Mouse (Mus musculus): ENCODE measurements around the gene Slc22a20. TPM values are rescaled to one million over a fixed set of nuclear protein-coding genes. Genes with fewer than 3 reads are reported as not detected.

Slc22a20 gene
- not detected for polyA plus RNA-seq (2014; fragmentation: Illumina TruSeq; extraction: RNeasy Lipid Tissue Mini Kit (QIAGEN cat#74804); ENCODE audit: low read depth, low replicate concordance)

GRCm38 (mm10) chr19:5986043-5986442, at the start of gene Slc22a20:
TSS of gene Slc22a20 (minus strand) at chr19:5986143.

DNA sequence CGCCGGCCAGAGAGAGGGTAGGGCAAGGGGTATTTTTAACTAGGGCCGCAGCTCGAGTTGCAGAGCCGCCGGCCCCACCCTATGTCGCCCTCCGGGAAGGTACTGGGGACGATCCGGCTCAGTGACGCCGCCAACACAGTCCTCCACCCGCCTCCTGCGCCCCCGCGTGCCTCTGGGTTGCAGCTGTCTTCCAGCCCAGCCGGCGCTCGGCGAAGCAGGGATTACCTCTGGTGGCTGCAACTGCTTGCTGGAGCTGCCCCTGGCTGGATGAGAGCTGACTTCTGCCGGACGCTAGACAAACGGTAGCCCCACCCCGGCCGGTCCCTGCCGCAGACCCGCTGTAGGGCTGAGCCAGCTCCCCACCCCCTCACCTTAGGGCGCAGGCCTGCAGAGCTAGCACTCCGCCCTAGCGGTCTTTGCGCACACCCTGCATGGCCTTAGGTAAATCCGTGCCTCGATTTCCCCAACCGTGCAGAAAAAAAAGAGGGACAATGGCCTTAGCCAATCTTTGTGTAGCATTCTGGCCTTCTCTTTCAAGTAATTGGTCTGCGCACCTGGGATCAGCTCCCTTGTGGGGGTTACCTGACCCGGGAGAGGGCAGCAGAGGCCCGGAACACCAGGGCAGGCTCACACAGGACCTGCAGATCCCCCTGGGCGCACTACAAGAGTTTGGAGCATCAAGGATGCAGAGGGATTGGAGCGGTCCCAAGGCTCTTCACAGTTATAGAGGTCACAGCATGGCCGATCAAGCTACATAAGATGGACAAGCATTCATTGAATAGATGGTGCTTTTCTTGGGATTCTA, 29.8 kb upstream of the Slc22a20 start, which contains the start of gene Capn1:
Gene Capn1, minus strand, starts transcription at position 387 of the 805 bp plus-strand sequence.

DNA sequence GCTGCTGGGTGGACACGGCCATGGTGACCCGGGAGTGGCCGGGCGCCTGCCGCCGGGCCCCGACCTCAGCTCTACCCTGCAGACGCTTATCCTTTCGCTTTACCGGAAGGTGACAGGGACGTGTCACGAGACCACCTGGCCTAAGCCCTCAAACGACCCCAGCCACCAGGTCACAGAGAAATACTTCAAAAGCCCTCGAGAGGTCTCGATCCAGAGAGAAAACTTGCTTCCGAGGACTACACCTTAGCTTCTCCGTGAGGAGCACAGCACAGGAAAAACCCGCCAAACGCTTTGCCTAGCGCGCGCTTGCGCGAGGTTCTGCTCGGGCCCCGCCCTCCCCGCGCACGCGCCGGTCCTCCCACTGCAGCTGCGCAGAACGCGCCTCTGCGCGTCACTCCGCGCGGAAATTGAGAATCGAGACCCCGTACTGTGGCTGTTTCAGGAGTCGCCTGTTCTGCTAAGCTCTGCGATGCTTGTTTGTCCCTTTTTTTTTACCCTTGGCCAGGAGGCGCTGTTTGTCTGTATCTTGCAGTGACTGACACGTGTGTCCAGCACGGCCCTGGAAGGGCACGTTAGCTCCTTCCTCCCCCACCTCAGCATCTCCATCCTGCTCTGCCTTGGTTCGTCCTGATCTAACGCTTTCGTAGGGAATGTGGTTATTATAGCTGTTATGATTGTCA, 21.9 kb downstream of the Slc22a20 start, which contains the start of gene Pola2:
Gene Pola2, minus strand, starts transcription at position 320 of the 680 bp plus-strand sequence.

DNA sequence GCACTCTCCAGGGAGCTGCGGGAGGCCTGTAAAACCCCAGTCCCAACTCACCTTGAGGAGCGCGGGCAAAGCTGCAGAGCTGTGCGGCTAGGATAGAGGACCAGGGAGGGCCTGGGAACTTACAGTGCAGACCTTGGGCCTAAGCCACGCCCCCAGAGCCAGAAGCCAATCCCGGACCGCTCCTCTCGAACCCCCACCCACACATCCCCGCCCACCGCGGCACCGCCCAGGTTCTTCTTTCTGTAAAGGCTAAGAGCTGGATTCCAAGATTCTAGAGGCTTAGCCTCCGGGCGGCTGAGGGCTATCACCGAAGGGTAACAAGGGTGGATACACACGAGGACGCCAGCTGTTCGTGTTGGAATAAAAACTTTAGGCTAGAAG, 61.2 kb downstream of the Slc22a20 start, which contains the start of gene Cdc42ep2:
Gene Cdc42ep2, minus strand, starts transcription at position 104 of the 381 bp plus-strand sequence.

Other genes starting within 250 kb of the Slc22a20 start
- gene Ltbp3, start 245.2 kb downstream of the Slc22a20 start, polyA plus RNA-seq (2014; fragmentation: Illumina TruSeq; extraction: RNeasy Lipid Tissue Mini Kit (QIAGEN cat#74804); ENCODE audit: low read depth, low replicate concordance): 2.1 TPM
- gene Scyl1, start 214.7 kb downstream of the Slc22a20 start, polyA plus RNA-seq (2014; fragmentation: Illumina TruSeq; extraction: RNeasy Lipid Tissue Mini Kit (QIAGEN cat#74804); ENCODE audit: low read depth, low replicate concordance): 0.53 TPM
- 2.8 TPM for gene Frmd8, start 110.9 kb downstream of the Slc22a20 start, polyA plus RNA-seq (2014; fragmentation: Illumina TruSeq; extraction: RNeasy Lipid Tissue Mini Kit (QIAGEN cat#74804); ENCODE audit: low read depth, low replicate concordance)
- gene Slc25a45, start 108.3 kb downstream of the Slc22a20 start, polyA plus RNA-seq (2014; fragmentation: Illumina TruSeq; extraction: RNeasy Lipid Tissue Mini Kit (QIAGEN cat#74804); ENCODE audit: low read depth, low replicate concordance): 4.5 TPM
- gene Tigd3, start 92.0 kb downstream of the Slc22a20 start, polyA plus RNA-seq (2014; fragmentation: Illumina TruSeq; extraction: RNeasy Lipid Tissue Mini Kit (QIAGEN cat#74804); ENCODE audit: low read depth, low replicate concordance): 0.20 TPM
- gene Dpf2, start 73.1 kb downstream of the Slc22a20 start, polyA plus RNA-seq (2014; fragmentation: Illumina TruSeq; extraction: RNeasy Lipid Tissue Mini Kit (QIAGEN cat#74804); ENCODE audit: low read depth, low replicate concordance): 5.4 TPM
- gene Cdc42ep2, start 61.3 kb downstream of the Slc22a20 start, polyA plus RNA-seq (2014; fragmentation: Illumina TruSeq; extraction: RNeasy Lipid Tissue Mini Kit (QIAGEN cat#74804); ENCODE audit: low read depth, low replicate concordance): 1.9 TPM
- gene Pola2, start 21.9 kb downstream of the Slc22a20 start, polyA plus RNA-seq (2014; fragmentation: Illumina TruSeq; extraction: RNeasy Lipid Tissue Mini Kit (QIAGEN cat#74804); ENCODE audit: low read depth, low replicate concordance): 2.4 TPM
- 1.3 TPM for gene Capn1, start 29.8 kb upstream of the Slc22a20 start, polyA plus RNA-seq (2014; fragmentation: Illumina TruSeq; extraction: RNeasy Lipid Tissue Mini Kit (QIAGEN cat#74804); ENCODE audit: low read depth, low replicate concordance)
- 0.77 TPM for gene Syvn1, start 60.4 kb upstream of the Slc22a20 start, polyA plus RNA-seq (2014; fragmentation: Illumina TruSeq; extraction: RNeasy Lipid Tissue Mini Kit (QIAGEN cat#74804); ENCODE audit: low read depth, low replicate concordance)
- 41.8 TPM for gene Mrpl49, start 71.6 kb upstream of the Slc22a20 start, polyA plus RNA-seq (2014; fragmentation: Illumina TruSeq; extraction: RNeasy Lipid Tissue Mini Kit (QIAGEN cat#74804); ENCODE audit: low read depth, low replicate concordance)
- 5.1 TPM for gene Fau, start 71.7 kb upstream of the Slc22a20 start, polyA plus RNA-seq (2014; fragmentation: Illumina TruSeq; extraction: RNeasy Lipid Tissue Mini Kit (QIAGEN cat#74804); ENCODE audit: low read depth, low replicate concordance)
- not detected for gene Znhit2, start 75.0 kb upstream of the Slc22a20 start, polyA plus RNA-seq (2014; fragmentation: Illumina TruSeq; extraction: RNeasy Lipid Tissue Mini Kit (QIAGEN cat#74804); ENCODE audit: low read depth, low replicate concordance)
- gene Tm7sf2, start 82.2 kb upstream of the Slc22a20 start, polyA plus RNA-seq (2014; fragmentation: Illumina TruSeq; extraction: RNeasy Lipid Tissue Mini Kit (QIAGEN cat#74804); ENCODE audit: low read depth, low replicate concordance): 0.93 TPM
- gene Vps51, start 91.1 kb upstream of the Slc22a20 start, polyA plus RNA-seq (2014; fragmentation: Illumina TruSeq; extraction: RNeasy Lipid Tissue Mini Kit (QIAGEN cat#74804); ENCODE audit: low read depth, low replicate concordance): 8.9 TPM
- not detected for gene Tmem262, start 93.9 kb upstream of the Slc22a20 start, polyA plus RNA-seq (2014; fragmentation: Illumina TruSeq; extraction: RNeasy Lipid Tissue Mini Kit (QIAGEN cat#74804); ENCODE audit: low read depth, low replicate concordance)
- gene Gm28374, start 96.1 kb upstream of the Slc22a20 start, polyA plus RNA-seq (2014; fragmentation: Illumina TruSeq; extraction: RNeasy Lipid Tissue Mini Kit (QIAGEN cat#74804); ENCODE audit: low read depth, low replicate concordance): not detected
- gene Zfpl1, start 98.8 kb upstream of the Slc22a20 start, polyA plus RNA-seq (2014; fragmentation: Illumina TruSeq; extraction: RNeasy Lipid Tissue Mini Kit (QIAGEN cat#74804); ENCODE audit: low read depth, low replicate concordance): not detected
- 0.24 TPM for gene Cdca5, start 98.8 kb upstream of the Slc22a20 start, polyA plus RNA-seq (2014; fragmentation: Illumina TruSeq; extraction: RNeasy Lipid Tissue Mini Kit (QIAGEN cat#74804); ENCODE audit: low read depth, low replicate concordance)
- not detected for gene AC131692.1, start 108.3 kb upstream of the Slc22a20 start, polyA plus RNA-seq (2014; fragmentation: Illumina TruSeq; extraction: RNeasy Lipid Tissue Mini Kit (QIAGEN cat#74804); ENCODE audit: low read depth, low replicate concordance)
- not detected for gene Naaladl1, start 119.6 kb upstream of the Slc22a20 start, polyA plus RNA-seq (2014; fragmentation: Illumina TruSeq; extraction: RNeasy Lipid Tissue Mini Kit (QIAGEN cat#74804); ENCODE audit: low read depth, low replicate concordance)
- not detected for gene Sac3d1, start 132.5 kb upstream of the Slc22a20 start, polyA plus RNA-seq (2014; fragmentation: Illumina TruSeq; extraction: RNeasy Lipid Tissue Mini Kit (QIAGEN cat#74804); ENCODE audit: low read depth, low replicate concordance)
- gene Snx15, start 142.2 kb upstream of the Slc22a20 start, polyA plus RNA-seq (2014; fragmentation: Illumina TruSeq; extraction: RNeasy Lipid Tissue Mini Kit (QIAGEN cat#74804); ENCODE audit: low read depth, low replicate concordance): 3.0 TPM
- not detected for gene Batf2, start 154.8 kb upstream of the Slc22a20 start, polyA plus RNA-seq (2014; fragmentation: Illumina TruSeq; extraction: RNeasy Lipid Tissue Mini Kit (QIAGEN cat#74804); ENCODE audit: low read depth, low replicate concordance)
- 0.49 TPM for gene Arl2, start 155.4 kb upstream of the Slc22a20 start, polyA plus RNA-seq (2014; fragmentation: Illumina TruSeq; extraction: RNeasy Lipid Tissue Mini Kit (QIAGEN cat#74804); ENCODE audit: low read depth, low replicate concordance)
- not detected for gene Majin, start 198.2 kb upstream of the Slc22a20 start, polyA plus RNA-seq (2014; fragmentation: Illumina TruSeq; extraction: RNeasy Lipid Tissue Mini Kit (QIAGEN cat#74804); ENCODE audit: low read depth, low replicate concordance)
- not detected for gene Gpha2, start 240.2 kb upstream of the Slc22a20 start, polyA plus RNA-seq (2014; fragmentation: Illumina TruSeq; extraction: RNeasy Lipid Tissue Mini Kit (QIAGEN cat#74804); ENCODE audit: low read depth, low replicate concordance)
- gene Ppp2r5b, start 249.7 kb upstream of the Slc22a20 start, polyA plus RNA-seq (2014; fragmentation: Illumina TruSeq; extraction: RNeasy Lipid Tissue Mini Kit (QIAGEN cat#74804); ENCODE audit: low read depth, low replicate concordance): 0.57 TPM

Measured in kidney, adult 10 weeks (tissue).